8 mouse cellular contexts compared by ENCODE assay signal in the genomic region with DNA sequence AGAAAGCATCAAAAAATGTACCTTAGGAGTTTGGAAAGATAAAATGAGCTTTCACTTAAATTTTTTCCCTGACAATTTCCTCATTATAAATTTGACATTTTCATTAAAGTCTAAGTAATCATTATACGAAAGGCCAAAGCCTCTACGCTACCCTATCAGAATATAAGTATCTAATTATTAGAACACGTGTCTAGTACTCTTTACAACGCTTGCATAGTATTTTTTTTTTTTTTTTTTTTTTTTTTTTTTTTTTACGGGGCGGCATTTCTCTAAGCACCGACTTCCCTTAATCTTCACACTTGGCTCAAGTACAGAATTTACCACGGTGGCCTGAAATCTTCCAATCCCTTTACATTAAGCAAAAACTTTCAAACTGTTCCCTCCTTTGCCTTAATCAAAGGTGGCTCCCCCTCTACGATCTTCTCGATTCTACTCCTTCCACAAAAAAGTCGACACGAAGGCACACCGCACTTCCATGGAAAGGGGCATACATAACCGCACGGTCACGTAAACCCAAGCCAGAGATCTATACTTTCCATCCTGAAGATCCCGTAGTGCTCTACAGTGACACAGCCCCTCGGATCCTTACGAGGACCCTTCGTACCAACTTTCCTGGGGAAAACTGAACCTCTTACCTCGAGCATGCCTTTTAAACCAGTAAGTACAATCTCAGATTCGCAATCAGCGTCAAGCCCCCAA. TPM values are rescaled to one million over a fixed set of nuclear protein-coding genes. Genes with fewer than 3 reads are reported as not detected.
DNase-seq lines count a peak whose midpoint lies in the region; ATAC-seq and TF ChIP-seq lines count a peak whose summit lies in the region.

No protein-coding gene starts in this region.

- H3K4me1 ChIP-seq in kidney, adult 2 months (ENCODE audit: control insufficient read depth, insufficient read depth, low read length): peaks cover 7% of the 10 kb centered on the region; the same call in 1 of the 2 replicates
- H3K4me1 ChIP-seq in forebrain, embryonic 11.5 days (replicated peaks; ENCODE audit: control insufficient read depth, insufficient read depth, low read length): no peaks in the 10 kb centered on the region
- peaks cover 15% of the 10 kb centered on the region for H3K4me1 ChIP-seq in limb, embryonic 13.5 days
- peaks cover 2% of the 10 kb centered on the region; the same call in 1 of the 2 replicates for H3K4me1 ChIP-seq in olfactory bulb, adult 2 months (ENCODE audit: control insufficient read depth, insufficient read depth, low read length)

- H3K9me3 ChIP-seq in forebrain, embryonic 11.5 days (ENCODE audit: control insufficient read depth, low read length): no peaks in the 10 kb centered on the region
- no peaks in the 10 kb centered on the region for H3K9me3 ChIP-seq in limb, embryonic 13.5 days

- H3K27ac ChIP-seq in kidney, adult 2 months (ENCODE audit: insufficient read depth, low read depth, low read length): peak overlapping the region; percentile 57; the same call in 1 of the 2 replicates
- H3K27ac ChIP-seq in forebrain, embryonic 11.5 days (ENCODE audit: low read depth, low read length): peak overlapping the region; percentile 100
- peak overlapping the region; percentile 99 for H3K27ac ChIP-seq in limb, embryonic 13.5 days
- H3K27ac ChIP-seq in olfactory bulb, adult 2 months (ENCODE audit: insufficient read depth, low read depth, low read length): no peak overlapping the region

- no peaks in the 10 kb centered on the region for H3K27me3 ChIP-seq in kidney, adult 2 months (replicated peaks; ENCODE audit: control insufficient read depth, insufficient read depth, low read length)
- H3K27me3 ChIP-seq in forebrain, embryonic 11.5 days (ENCODE audit: control insufficient read depth, insufficient read depth, low read length): no peaks in the 10 kb centered on the region
- H3K27me3 ChIP-seq in limb, embryonic 13.5 days: no peaks in the 10 kb centered on the region

- ATAC-seq in forebrain, embryonic 11.5 days (replicated peaks; ENCODE audit: low FRiP score): peak; percentile 8; the same call in 1 of the 2 replicates
- no peak for ATAC-seq in limb, embryonic 13.5 days (ENCODE audit: low FRiP score, low read depth)

- H3K9ac ChIP-seq in forebrain, embryonic 11.5 days (ENCODE audit: low read length): peak overlapping the region; percentile 92
- peak overlapping the region; percentile 87 for H3K9ac ChIP-seq in limb, embryonic 13.5 days

- no peak for TF ChIP-seq POLR2A in kidney, adult 2 months (IDR thresholded peaks at IDR 0.05; ENCODE audit: low read depth, low read length)
- TF ChIP-seq POLR2A in olfactory bulb, adult 2 months (IDR thresholded peaks at IDR 0.05; ENCODE audit: insufficient read depth, low read depth, low read length): no peak

- no peak for TF ChIP-seq CTCF in kidney, adult 2 months (conservative IDR thresholded peaks at IDR 0.05; ENCODE audit: insufficient read depth, insufficient read length, low read depth, low read length)
- no peak for TF ChIP-seq CTCF in olfactory bulb, adult 2 months (IDR thresholded peaks at IDR 0.05; ENCODE audit: insufficient read depth, low read depth, low read length)

- WGBS in kidney, adult 2 months: 2% methylated on average over 23 of the region's 23 CpGs
- WGBS in forebrain, embryonic 11.5 days: 5% methylated on average over 23 of the region's 23 CpGs
- 3% methylated on average over 23 of the region's 23 CpGs for WGBS in limb, embryonic 13.5 days
- WGBS in olfactory bulb, adult 2 months: 1% methylated on average over 23 of the region's 23 CpGs

- peaks cover 6% of the 10 kb centered on the region for H3K36me3 ChIP-seq in kidney, adult 2 months (ENCODE audit: control insufficient read depth, insufficient read depth, low read length)
- H3K36me3 ChIP-seq in forebrain, embryonic 11.5 days (ENCODE audit: control insufficient read depth, insufficient read depth, low read length): peaks cover 9% of the 10 kb centered on the region; the same call in 1 of the 2 replicates
- peaks cover 18% of the 10 kb centered on the region for H3K36me3 ChIP-seq in limb, embryonic 13.5 days

- peak overlapping the region; percentile 73 for H3K4me2 ChIP-seq in forebrain, embryonic 11.5 days (ENCODE audit: low read depth, low read length, severe bottlenecking)
- peak overlapping the region; percentile 70 for H3K4me2 ChIP-seq in limb, embryonic 13.5 days (replicated peaks)

- H3K4me3 ChIP-seq in kidney, adult 2 months (ENCODE audit: insufficient read depth, low read depth, low read length): peak overlapping the region; percentile 87
- H3K4me3 ChIP-seq in forebrain, embryonic 11.5 days (ENCODE audit: low read depth, low read length): peak overlapping the region; percentile 78
- peak overlapping the region; percentile 74 for H3K4me3 ChIP-seq in limb, embryonic 13.5 days
- peak overlapping the region; percentile 78 for H3K4me3 ChIP-seq in olfactory bulb, adult 2 months (ENCODE audit: insufficient read depth, low read depth, low read length)

- DNase-seq in kidney, adult 2 months: peak; percentile 4
- no peak for DNase-seq in kidney, postnatal 25 days
- DNase-seq in MN1 (ENCODE audit: low spot score): peak; percentile 26
- no peak for DNase-seq in forebrain, embryonic 11.5 days (ENCODE audit: low spot score)
- DNase-seq in gastrocnemius, postnatal 10 days: no peak
- DNase-seq in gastrocnemius, postnatal 4 days (ENCODE audit: low spot score in 2 of 2): no peak

RNA-seq across cellular contexts. Expression of a gene that starts 1.2 kb away (rescaled TPM):
- 11.2 and 14.8 TPM in 2 replicates for polyA plus RNA-seq in kidney, adult 2 months (2012; rRNA removed)
- 96.4 and 102 TPM in 2 replicates for polyA plus RNA-seq in forebrain, embryonic 11.5 days (2014; fragmentation: Nextera tagmentation; extraction: Ambion mirVana)
- polyA plus RNA-seq in limb, embryonic 13.5 days (2015; fragmentation: Nextera tagmentation; extraction: Ambion mirVana): 77.8 TPM in 2 replicates
- polyA plus RNA-seq in olfactory bulb, adult 2 months (2012; ENCODE audit: insufficient read depth, insufficient read length, low replicate concordance, missing spikeins): not detected in 2 replicates
- 10 to 100 TPM; 30.6 to 37.8 TPM for total RNA-seq in gastrocnemius, postnatal 10 days (2021)
- total RNA-seq in gastrocnemius, postnatal 4 days (2021): 10 to 100 TPM; 34.3 to 49.6 TPM

RNA-seq across cellular contexts. Expression of a gene that starts 38.6 kb away (rescaled TPM):
- 69.4 and 84.3 TPM in 2 replicates for polyA plus RNA-seq in kidney, adult 2 months (2012; rRNA removed)
- 136 and 152 TPM in 2 replicates for polyA plus RNA-seq in forebrain, embryonic 11.5 days (2014; fragmentation: Nextera tagmentation; extraction: Ambion mirVana)
- 124 and 134 TPM in 2 replicates for polyA plus RNA-seq in limb, embryonic 13.5 days (2015; fragmentation: Nextera tagmentation; extraction: Ambion mirVana)
- polyA plus RNA-seq in olfactory bulb, adult 2 months (2012; ENCODE audit: insufficient read depth, insufficient read length, low replicate concordance, missing spikeins): not detected in 2 replicates
- 100 to 1,000 TPM in 1 of 2 experiments, 10 to 100 TPM in 1; 97.7 to 106 TPM for total RNA-seq in gastrocnemius, postnatal 10 days (2021)
- 10 to 100 TPM; 69.4 to 98.6 TPM for total RNA-seq in gastrocnemius, postnatal 4 days (2021)

Comparison
In these comparisons a context has a peak if more than half of its experiments do, and no peak if none do; other contexts are left out.
1. DNase-seq: peak in kidney, adult 2 months (single experiment) and MN1 (single experiment); none in kidney, postnatal 25 days (0 of 2), forebrain, embryonic 11.5 days (single experiment), gastrocnemius, postnatal 10 days (single experiment) and gastrocnemius, postnatal 4 days (0 of 2).
2. Peak in every context shown above with its lines, with median percentiles within 50 percentile points of each other: H3K4me3 ChIP-seq.